Mouse (Mus musculus): Measurements from ENCODE around the gene Rps25. TPM values are rescaled to one million over a fixed set of nuclear protein-coding genes. Genes with fewer than 3 reads are reported as not detected.
"Not testable (repeated sequence)": the region's sequence is repeated elsewhere in the genome, so short reads cannot be mapped to it uniquely, and the experiment has no call there.

Rps25 gene
- polyA plus RNA-seq, 1 experiment = 559 TPM

DNA sequence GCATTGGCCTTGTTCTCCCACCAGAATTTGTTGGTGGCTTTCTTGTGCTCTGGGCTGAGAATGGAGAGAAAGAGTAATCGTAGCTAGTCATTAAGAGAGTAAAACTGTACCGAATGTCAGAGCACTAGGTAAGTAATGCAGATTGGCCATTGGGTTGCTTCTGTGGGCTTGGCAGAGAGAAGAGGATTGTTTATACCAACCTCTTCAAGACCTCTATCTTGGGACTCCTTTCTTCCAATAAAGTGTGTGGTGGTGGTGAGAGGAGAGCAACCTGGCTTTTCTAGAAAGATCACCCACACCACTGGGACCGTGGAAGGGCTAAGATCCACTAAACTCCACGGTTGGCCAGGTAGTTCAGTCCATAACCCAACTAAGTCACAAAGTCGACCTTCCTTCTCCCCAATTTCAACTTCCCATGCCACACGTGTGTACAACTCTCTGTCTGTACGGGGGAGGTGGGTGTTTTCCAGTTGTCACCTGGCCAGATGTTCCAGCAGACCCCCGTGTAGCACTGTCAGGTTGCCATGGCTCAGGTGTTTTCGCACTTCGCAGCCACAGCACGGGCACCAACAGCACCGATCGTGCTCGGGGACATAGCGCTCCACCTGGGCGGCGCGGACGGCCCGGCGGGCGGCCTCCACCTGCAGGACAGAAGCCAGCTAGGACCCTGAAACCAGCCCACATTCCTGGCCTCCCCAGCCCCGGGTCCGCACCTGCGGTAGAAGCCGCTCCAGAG, 10.4 kb downstream of the Rps25 start:
- Histone ChIP-seq H3K4me3 (ENCODE audit: insufficient read depth, low read length) (peak overlapping the region; percentile 58), H3K4me1 (ENCODE audit: control insufficient read depth, insufficient read depth, low read length) (peaks cover 2% of the 10 kb centered on the region; the same call in 1 of the 2 replicates), H3K27ac (ENCODE audit: insufficient read depth, low read length) (no peak overlapping the region)
- no peak for TF ChIP-seq POLR2A (IDR thresholded peaks at IDR 0.05; ENCODE audit: extremely low read depth, insufficient read depth, low read length)

- TF ChIP-seq CTCF (IDR thresholded peaks at IDR 0.05; ENCODE audit: extremely low read depth, insufficient read depth, low read length) (peak; percentile 54), POLR2A (IDR thresholded peaks at IDR 0.05; ENCODE audit: extremely low read depth, insufficient read depth, low read length) (no peak; the same call in none of the 2 replicates)
- Histone ChIP-seq H3K4me3 (ENCODE audit: insufficient read depth, low read length) (peak overlapping the region; percentile 58), H3K4me1 (ENCODE audit: control insufficient read depth, insufficient read depth, low read length) (peaks cover 2% of the 10 kb centered on the region; the same call in 1 of the 2 replicates), H3K27ac (ENCODE audit: insufficient read depth, low read length) (0 out of 2 replicates have a peak overlapping the region, but pooled peaks have one; percentile 5)
These were observed 11.0 kb downstream of the Rps25 start for GRCm38 (mm10) chr9:44417892-44418363.

- Histone ChIP-seq H3K4me3 (ENCODE audit: insufficient read depth, low read length) (peak within 1 kb of the TSS; percentile 58), H3K27ac (ENCODE audit: insufficient read depth, low read length) (0 out of 2 replicates have a peak within 1 kb of the TSS, but pooled peaks have one; percentile 5), H3K4me1 (ENCODE audit: control insufficient read depth, insufficient read depth, low read length) (peaks cover 2% of the 10 kb centered on the region; the same call in 1 of the 2 replicates)
- TF ChIP-seq POLR2A (IDR thresholded peaks at IDR 0.05; ENCODE audit: extremely low read depth, insufficient read depth, low read length) = no peak
- TF ChIP-seq CTCF (IDR thresholded peaks at IDR 0.05; ENCODE audit: extremely low read depth, insufficient read depth, low read length) = no peak
These were observed 11.8 kb downstream of the Rps25 start, which contains the start of gene Ccdc84 for GRCm38 (mm10) chr9:44418519-44419385. TSS of gene Ccdc84 (minus strand) at chr9:44418569.

GRCm38 (mm10) chr9:44419730-44420129, 12.8 kb downstream of the Rps25 start:
- not testable (repeated sequence) for H3K4me3 ChIP-seq (ENCODE audit: insufficient read depth, low read length); H3K27ac ChIP-seq (ENCODE audit: insufficient read depth, low read length); H3K4me1 ChIP-seq (ENCODE audit: control insufficient read depth, insufficient read depth, low read length)

- H3K27ac ChIP-seq (ENCODE audit: insufficient read depth, low read length) = no peak overlapping the region
- H3K4me3 ChIP-seq (ENCODE audit: insufficient read depth, low read length) = no peak overlapping the region
- TF ChIP-seq POLR2A (IDR thresholded peaks at IDR 0.05; ENCODE audit: extremely low read depth, insufficient read depth, low read length) = no peak
- no peak for TF ChIP-seq CTCF (IDR thresholded peaks at IDR 0.05; ENCODE audit: extremely low read depth, insufficient read depth, low read length)
- peaks cover 2% of the 10 kb centered on the region; the same call in 1 of the 2 replicates for H3K4me1 ChIP-seq (ENCODE audit: control insufficient read depth, insufficient read depth, low read length)
These were observed 13.4 kb downstream of the Rps25 start for GRCm38 (mm10) chr9:44420280-44420898.

- TF ChIP-seq POLR2A (IDR thresholded peaks at IDR 0.05; ENCODE audit: extremely low read depth, insufficient read depth, low read length) (no peak), CTCF (IDR thresholded peaks at IDR 0.05; ENCODE audit: extremely low read depth, insufficient read depth, low read length) (no peak)
- no peaks in the 10 kb centered on the region for H3K4me1 ChIP-seq (ENCODE audit: control insufficient read depth, insufficient read depth, low read length)
- H3K27ac ChIP-seq (ENCODE audit: insufficient read depth, low read length) = no peak overlapping the region
- H3K4me3 ChIP-seq (ENCODE audit: insufficient read depth, low read length) = no peak overlapping the region
These were observed 16.6 kb downstream of the Rps25 start for GRCm38 (mm10) chr9:44423576-44423975.

DNA sequence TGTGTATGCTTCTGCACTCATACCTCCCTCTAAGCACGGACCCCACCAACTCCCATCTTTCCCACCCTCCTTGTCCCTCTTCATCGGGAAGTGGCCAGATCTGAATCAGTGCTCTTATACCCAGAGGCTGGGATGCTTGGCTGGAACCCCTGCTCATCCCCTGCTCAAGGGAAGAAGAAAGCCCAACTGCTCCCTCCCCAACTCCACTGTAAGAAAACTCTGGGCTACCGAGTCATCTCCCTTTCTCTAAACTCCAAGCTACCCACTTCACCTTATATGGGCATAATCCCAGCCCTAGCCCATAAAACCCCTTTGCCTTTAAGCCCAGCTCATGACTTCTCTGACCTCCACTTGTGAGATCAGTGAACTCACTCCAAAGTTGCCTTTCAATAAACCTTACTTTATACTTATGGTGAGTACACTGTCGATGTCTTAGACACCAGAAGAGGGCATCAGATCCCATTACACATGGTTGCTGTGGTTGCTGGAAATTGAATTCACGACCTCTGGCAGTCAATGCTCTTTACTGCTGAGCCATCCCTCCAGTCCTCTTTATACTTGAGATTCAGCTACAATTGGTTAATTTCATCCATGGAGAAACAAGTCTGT, 25.7 kb downstream of the Rps25 start:
- Histone ChIP-seq H3K4me3 (ENCODE audit: insufficient read depth, low read length) (no peak overlapping the region), H3K4me1 (ENCODE audit: control insufficient read depth, insufficient read depth, low read length) (no peaks in the 10 kb centered on the region), H3K27ac (ENCODE audit: insufficient read depth, low read length) (no peak overlapping the region)
- TF ChIP-seq POLR2A (IDR thresholded peaks at IDR 0.05; ENCODE audit: extremely low read depth, insufficient read depth, low read length) = no peak
- TF ChIP-seq CTCF (IDR thresholded peaks at IDR 0.05; ENCODE audit: extremely low read depth, insufficient read depth, low read length) = no peak

DNA sequence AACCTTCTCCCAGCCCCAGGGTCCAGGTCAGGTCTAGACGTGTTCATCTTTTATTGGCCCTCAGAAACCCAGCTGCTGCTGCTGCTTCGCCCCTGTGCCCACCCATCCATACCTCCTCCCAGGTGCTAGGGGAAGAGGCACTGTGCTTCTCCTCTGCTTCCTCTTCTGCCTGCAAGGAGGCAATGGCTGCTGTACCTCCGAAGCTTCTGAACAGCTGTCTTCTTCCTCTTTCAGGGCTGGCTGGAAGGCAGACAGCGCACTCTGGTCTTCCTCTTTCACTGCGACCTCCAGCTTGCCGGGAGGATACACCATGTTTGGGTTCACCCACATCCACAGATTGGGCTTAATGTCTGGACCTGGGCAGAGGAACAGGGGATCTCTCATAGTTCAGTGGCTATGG, 28.8 kb downstream of the Rps25 start:
- H3K4me3 ChIP-seq (ENCODE audit: insufficient read depth, low read length) = no peak overlapping the region
- no peak for TF ChIP-seq POLR2A (IDR thresholded peaks at IDR 0.05; ENCODE audit: extremely low read depth, insufficient read depth, low read length)
- no peak for TF ChIP-seq CTCF (IDR thresholded peaks at IDR 0.05; ENCODE audit: extremely low read depth, insufficient read depth, low read length)
- H3K4me1 ChIP-seq (ENCODE audit: control insufficient read depth, insufficient read depth, low read length) = no peaks in the 10 kb centered on the region

DNA sequence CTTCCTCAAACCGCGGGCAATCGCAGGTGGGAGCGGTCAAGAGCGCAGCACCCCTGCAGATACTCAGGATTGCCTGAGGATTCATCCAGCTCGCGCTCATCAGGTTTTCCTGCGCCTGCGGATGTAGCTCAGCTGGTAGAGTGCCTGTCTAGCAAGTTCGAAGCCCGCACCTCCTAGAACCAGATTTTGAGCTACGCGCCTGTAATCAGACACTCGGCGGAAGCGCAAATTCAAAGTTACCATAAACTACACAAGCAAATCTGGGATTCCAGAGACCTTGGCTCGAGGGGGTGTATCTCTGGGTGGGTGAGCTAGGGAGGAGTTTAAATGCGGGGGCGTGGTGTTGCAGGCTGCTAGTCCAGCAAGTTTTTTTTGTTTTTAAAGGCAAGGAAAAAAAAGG, 34.0 kb downstream of the Rps25 start, which contains the start of gene Foxr1:
TSS of gene Foxr1 (minus strand) at position 176 of the 400 bp plus-strand sequence.
- no peak for TF ChIP-seq POLR2A (IDR thresholded peaks at IDR 0.05; ENCODE audit: extremely low read depth, insufficient read depth, low read length)
- TF ChIP-seq CTCF (IDR thresholded peaks at IDR 0.05; ENCODE audit: extremely low read depth, insufficient read depth, low read length) = no peak
- no peak within 1 kb of the TSS for H3K27ac ChIP-seq (ENCODE audit: insufficient read depth, low read length)
- H3K4me3 ChIP-seq (ENCODE audit: insufficient read depth, low read length) = no peak within 1 kb of the TSS
- no peaks in the 10 kb centered on the region for H3K4me1 ChIP-seq (ENCODE audit: control insufficient read depth, insufficient read depth, low read length)

More for the DNA sequence above, 28.8 kb downstream of the Rps25 start:
- H3K27ac ChIP-seq (ENCODE audit: insufficient read depth, low read length) = no peak overlapping the region

DNA sequence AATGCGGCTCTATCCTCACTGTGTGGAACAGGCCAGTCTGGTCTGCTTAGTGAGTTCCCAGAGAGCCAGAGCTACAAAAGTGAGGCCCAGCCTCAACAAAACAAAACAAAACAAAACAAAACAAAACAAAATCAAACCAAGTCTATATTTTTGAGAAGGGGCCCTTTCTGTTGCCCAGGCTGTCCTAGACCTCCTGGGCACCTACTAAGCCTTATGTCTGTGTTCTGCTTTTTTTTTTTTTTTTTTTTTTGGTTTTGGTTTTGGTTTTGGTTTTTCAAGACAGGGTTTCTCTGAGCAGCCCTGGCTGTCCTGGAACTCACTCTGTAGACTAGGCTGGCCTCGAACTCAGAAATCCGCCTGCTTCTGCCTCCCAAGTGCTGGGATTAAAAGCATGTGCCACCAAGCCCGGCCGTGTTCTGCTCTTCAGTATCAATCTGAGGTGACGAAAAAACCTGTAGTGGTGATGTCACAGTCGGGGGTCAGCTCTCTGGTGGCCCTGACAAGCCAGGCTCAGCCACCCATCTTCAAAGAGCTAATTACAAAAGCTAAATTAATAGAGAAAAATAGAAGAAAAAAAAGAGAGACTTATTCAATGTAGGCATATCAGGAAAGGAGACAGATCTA, 37.6 kb downstream of the Rps25 start:
- not testable (repeated sequence) for H3K4me3 ChIP-seq (ENCODE audit: insufficient read depth, low read length); H3K4me1 ChIP-seq (ENCODE audit: control insufficient read depth, insufficient read depth, low read length); H3K27ac ChIP-seq (ENCODE audit: insufficient read depth, low read length)
